Mouse (Mus musculus): Measurements from ENCODE around the gene Pdzrn4. TPM values are rescaled to one million over a fixed set of nuclear protein-coding genes. Genes with fewer than 3 reads are reported as not detected.
A peak's percentile ranks its signal among the peaks of the same experiment; 100 is the strongest.
"Not testable (repeated sequence)": the region's sequence is repeated elsewhere in the genome, so short reads cannot be mapped to it uniquely, and the experiment has no call there.

Pdzrn4 gene
- polyA plus RNA-seq (2012; rRNA removed): 0.06 and 0.14 TPM in 2 replicates

DNA sequence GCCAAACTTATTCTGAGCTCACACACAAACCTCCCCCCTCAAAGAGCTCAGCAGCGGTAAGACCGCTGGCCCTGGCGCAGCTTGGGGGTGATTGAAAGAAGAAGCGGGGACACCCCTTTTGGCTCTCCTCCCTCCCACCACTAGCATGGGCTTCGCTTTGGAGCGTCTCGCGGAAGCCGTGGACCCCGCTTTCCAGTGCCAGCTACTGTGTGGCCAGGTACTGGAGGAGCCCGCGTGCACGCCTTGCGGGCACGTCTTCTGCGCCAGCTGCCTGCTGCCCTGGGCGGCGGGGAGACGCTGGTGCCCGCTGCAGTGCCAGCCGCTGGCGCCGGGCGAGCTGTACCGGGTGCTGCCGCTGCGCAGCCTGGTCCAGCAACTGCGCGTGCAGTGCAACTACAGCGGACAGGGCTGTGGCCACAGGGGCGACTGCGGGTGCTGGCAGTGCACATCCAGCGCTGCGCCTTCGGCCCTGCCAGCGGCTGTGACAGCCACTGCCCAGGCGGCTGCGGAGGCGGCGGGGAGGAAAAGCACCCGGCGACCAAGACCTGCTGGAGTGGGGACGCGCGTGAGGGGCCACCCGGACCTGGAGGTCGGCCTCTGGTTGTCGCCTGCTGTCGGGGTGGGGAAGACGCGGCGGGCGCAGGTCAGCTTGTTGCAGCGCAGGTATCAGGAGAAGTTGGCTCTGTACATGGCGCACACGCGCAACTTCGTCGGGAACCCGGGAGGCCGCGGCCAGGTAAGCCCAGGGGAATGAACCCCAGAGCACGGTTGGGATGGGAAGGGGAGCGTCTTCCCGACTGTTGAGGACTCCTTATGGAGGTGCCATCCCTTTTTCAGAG is at the start of gene Pdzrn4:
Gene Pdzrn4 (plus strand): TSS at position 112 of the 839 bp plus-strand sequence.
- Histone ChIP-seq H3K27ac (ENCODE audit: insufficient read depth, low read depth, low read length) (no peak within 1 kb of the TSS), H3K4me3 (ENCODE audit: low read depth, low read length) (peak within 1 kb of the TSS; percentile 36), H3K27me3 (ENCODE audit: control insufficient read depth, insufficient read depth, low read length) (no peaks in the 10 kb centered on the region), H3K36me3 (ENCODE audit: control insufficient read depth, insufficient read depth, low read length) (no peaks in the 10 kb centered on the region), H3K4me1 (ENCODE audit: control insufficient read depth, insufficient read depth, insufficient read length, low read length) (no peaks in the 10 kb centered on the region)
- WGBS: 4% methylated on average over 65 of the region's 65 CpGs
- TF ChIP-seq POLR2A (IDR thresholded peaks at IDR 0.05; ENCODE audit: low read depth, low read length): no peak
- TF ChIP-seq CTCF (IDR thresholded peaks at IDR 0.05; ENCODE audit: extremely low read depth, insufficient read length, insufficient replicate concordance, low read depth, low read length): no peak

GRCm38 (mm10) chr15:92347426-92347825 is 49.3 kb upstream of the Pdzrn4 start:
- Histone ChIP-seq H3K27me3 (ENCODE audit: control insufficient read depth, insufficient read depth, low read length) (no peaks in the 10 kb centered on the region), H3K27ac (ENCODE audit: insufficient read depth, low read depth, low read length) (no peak overlapping the region), H3K4me3 (ENCODE audit: low read depth, low read length) (no peak overlapping the region), H3K4me1 (ENCODE audit: control insufficient read depth, insufficient read depth, insufficient read length, low read length) (no peaks in the 10 kb centered on the region), H3K36me3 (ENCODE audit: control insufficient read depth, insufficient read depth, low read length) (no peaks in the 10 kb centered on the region)
- 28% methylated on average over 4 of the region's 4 CpGs for WGBS
- TF ChIP-seq POLR2A (IDR thresholded peaks at IDR 0.05; ENCODE audit: low read depth, low read length): no peak
- TF ChIP-seq CTCF (IDR thresholded peaks at IDR 0.05; ENCODE audit: extremely low read depth, insufficient read length, insufficient replicate concordance, low read depth, low read length): no peak

- H3K4me1 ChIP-seq (ENCODE audit: control insufficient read depth, insufficient read depth, insufficient read length, low read length): no peaks in the 10 kb centered on the region
- no peak for TF ChIP-seq POLR2A (IDR thresholded peaks at IDR 0.05; ENCODE audit: low read depth, low read length)
- TF ChIP-seq CTCF (IDR thresholded peaks at IDR 0.05; ENCODE audit: extremely low read depth, insufficient read length, insufficient replicate concordance, low read depth, low read length): no peak
- WGBS: 49% methylated on average over 3 of the region's 3 CpGs
- no peaks in the 10 kb centered on the region for H3K27me3 ChIP-seq (ENCODE audit: control insufficient read depth, insufficient read depth, low read length)
- H3K4me3 ChIP-seq (ENCODE audit: low read depth, low read length): no peak overlapping the region
- no peaks in the 10 kb centered on the region for H3K36me3 ChIP-seq (ENCODE audit: control insufficient read depth, insufficient read depth, low read length)
- no peak overlapping the region for H3K27ac ChIP-seq (ENCODE audit: insufficient read depth, low read depth, low read length)
Observed at GRCm38 (mm10) chr15:92347902-92348301, 48.8 kb upstream of the Pdzrn4 start.

DNA sequence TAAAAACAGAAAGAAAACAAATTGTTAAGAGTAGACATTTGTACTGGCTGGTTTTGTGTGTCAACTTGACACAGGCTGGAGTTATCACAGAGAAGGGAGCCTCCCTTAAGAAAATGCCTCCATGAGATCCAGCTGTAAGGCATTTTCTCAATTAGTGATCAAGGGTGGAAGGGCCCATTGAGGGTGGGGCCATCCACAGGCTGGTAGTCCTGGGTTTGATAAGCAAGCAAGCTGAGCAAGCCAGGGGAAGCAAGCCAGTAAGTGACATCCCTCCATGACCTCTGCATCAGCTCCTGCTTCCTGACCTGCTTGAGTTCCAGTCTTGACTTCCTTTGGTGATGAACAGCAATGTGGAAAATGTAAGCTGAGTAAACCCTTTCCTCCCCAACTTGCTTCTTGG is 48.2 kb upstream of the Pdzrn4 start:
- not testable (repeated sequence) for H3K36me3 ChIP-seq (ENCODE audit: control insufficient read depth, insufficient read depth, low read length)

GRCm38 (mm10) chr15:92364153-92364552 is 32.5 kb upstream of the Pdzrn4 start:
- Histone ChIP-seq H3K27ac (ENCODE audit: insufficient read depth, low read depth, low read length) (no peak overlapping the region), H3K4me3 (ENCODE audit: low read depth, low read length) (no peak overlapping the region), H3K4me1 (ENCODE audit: control insufficient read depth, insufficient read depth, insufficient read length, low read length) (no peaks in the 10 kb centered on the region), H3K36me3 (ENCODE audit: control insufficient read depth, insufficient read depth, low read length) (no peaks in the 10 kb centered on the region), H3K27me3 (ENCODE audit: control insufficient read depth, insufficient read depth, low read length) (no peaks in the 10 kb centered on the region)
- 65% methylated on average over 6 of the region's 6 CpGs for WGBS
- no peak for TF ChIP-seq CTCF (IDR thresholded peaks at IDR 0.05; ENCODE audit: extremely low read depth, insufficient read length, insufficient replicate concordance, low read depth, low read length)
- no peak for TF ChIP-seq POLR2A (IDR thresholded peaks at IDR 0.05; ENCODE audit: low read depth, low read length)

More for the DNA sequence above, 48.2 kb upstream of the Pdzrn4 start:
- H3K4me1 ChIP-seq (ENCODE audit: control insufficient read depth, insufficient read depth, insufficient read length, low read length); H3K27me3 ChIP-seq (ENCODE audit: control insufficient read depth, insufficient read depth, low read length); H3K4me3 ChIP-seq (ENCODE audit: low read depth, low read length); H3K27ac ChIP-seq (ENCODE audit: insufficient read depth, low read depth, low read length): not testable (repeated sequence)

- Histone ChIP-seq H3K27me3 (ENCODE audit: control insufficient read depth, insufficient read depth, low read length) (no peaks in the 10 kb centered on the region), H3K4me3 (ENCODE audit: low read depth, low read length) (no peak overlapping the region), H3K36me3 (ENCODE audit: control insufficient read depth, insufficient read depth, low read length) (no peaks in the 10 kb centered on the region), H3K27ac (ENCODE audit: insufficient read depth, low read depth, low read length) (no peak overlapping the region), H3K4me1 (ENCODE audit: control insufficient read depth, insufficient read depth, insufficient read length, low read length) (no peaks in the 10 kb centered on the region)
- TF ChIP-seq POLR2A (IDR thresholded peaks at IDR 0.05; ENCODE audit: low read depth, low read length): no peak
Observed at GRCm38 (mm10) chr15:92364592-92364991, 32.1 kb upstream of the Pdzrn4 start.

- no peaks in the 10 kb centered on the region for H3K27me3 ChIP-seq (ENCODE audit: control insufficient read depth, insufficient read depth, low read length)
- H3K27ac ChIP-seq (ENCODE audit: insufficient read depth, low read depth, low read length): no peak overlapping the region
- H3K36me3 ChIP-seq (ENCODE audit: control insufficient read depth, insufficient read depth, low read length): no peaks in the 10 kb centered on the region
- 76% methylated on average over 5 of the region's 5 CpGs for WGBS
- no peaks in the 10 kb centered on the region for H3K4me1 ChIP-seq (ENCODE audit: control insufficient read depth, insufficient read depth, insufficient read length, low read length)
- TF ChIP-seq CTCF (IDR thresholded peaks at IDR 0.05; ENCODE audit: extremely low read depth, insufficient read length, insufficient replicate concordance, low read depth, low read length): no peak
- no peak for TF ChIP-seq POLR2A (IDR thresholded peaks at IDR 0.05; ENCODE audit: low read depth, low read length)
- no peak overlapping the region for H3K4me3 ChIP-seq (ENCODE audit: low read depth, low read length)
Observed at GRCm38 (mm10) chr15:92394811-92395210, 1.9 kb upstream of the Pdzrn4 start.

Data from small intestine, adult 2 months (tissue).